Mouse (Mus musculus) G1E (cell line): ENCODE measurements around the gene Tbc1d17.

Source experiments
- CTCF ChIP-seq: IDR thresholded peaks from 2 replicates; pipeline ENCODE4 v1.5.1; 2012; ENCODE audit warnings: low read depth, low read length, inconsistent platforms, mixed read lengths
- POLR2AphosphoS5 ChIP-seq: IDR thresholded peaks from 2 replicates; pipeline ENCODE4 v1.6.1; 2012; ENCODE audit warnings: low read depth, low read length, inconsistent platforms; ENCODE audit not compliant: insufficient replicate concordance
- TAL1 ChIP-seq: conservative IDR thresholded peaks from 2 replicates; pipeline ENCODE4 v1.6.1; 2012; ENCODE audit warnings: low read depth, low read length, inconsistent platforms, mixed read lengths

GRCm38 (mm10) chr7:44821666-44822448 is 27.0 kb downstream of the Tbc1d17 start:
- TF ChIP-seq TAL1 (no peak), CTCF (no peak), POLR2AphosphoS5 (no peak)
